Mouse (Mus musculus): ENCODE results near the gene Mad2l1bp.

The Mad2l1bp gene

DNA sequence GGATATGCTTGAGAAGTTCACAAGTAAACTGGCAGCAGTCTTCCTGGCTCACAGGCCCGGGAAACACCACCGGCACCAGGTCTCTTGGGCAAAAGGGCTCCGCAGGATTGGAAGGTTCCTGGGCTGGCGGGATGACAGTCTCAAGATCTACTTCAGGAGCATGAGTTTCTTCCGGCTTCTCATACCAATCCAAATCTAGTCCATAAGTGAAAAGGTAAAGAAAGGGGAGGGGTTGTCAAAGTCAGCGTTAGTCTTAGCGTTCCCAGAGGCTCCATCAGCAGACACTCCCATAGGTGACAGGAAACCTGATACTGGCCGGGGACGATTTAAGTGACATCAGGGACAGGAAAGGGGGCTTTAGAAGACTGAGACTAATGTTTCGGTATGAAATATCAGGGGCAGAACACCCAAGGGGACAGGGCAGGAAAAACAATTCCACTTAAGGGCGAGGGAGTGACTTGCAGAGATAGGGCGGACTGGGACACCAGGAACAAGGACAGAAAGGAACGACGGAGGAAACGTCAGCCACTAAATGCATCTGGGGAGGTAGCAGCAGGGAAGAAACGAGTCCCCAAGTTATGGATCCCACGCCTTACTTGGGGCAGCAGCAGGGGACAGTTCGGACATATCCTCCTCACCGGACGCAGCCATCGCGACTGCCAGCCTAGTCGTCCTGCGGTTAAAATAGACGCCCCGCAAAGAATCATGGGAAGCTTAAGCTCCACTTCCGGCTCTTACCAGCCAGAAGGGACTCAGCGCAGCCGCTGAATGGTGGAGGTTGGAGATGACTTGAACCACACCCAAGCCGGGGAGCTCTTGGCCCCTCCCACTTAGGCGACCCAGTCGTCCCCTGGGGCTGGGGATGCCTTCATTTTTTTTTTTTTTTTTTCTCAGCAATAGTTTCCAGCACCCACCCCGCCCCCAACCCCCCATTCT lies at the start of gene Mad2l1bp:
TSS of gene Mad2l1bp (minus strand) at position 707 of the 936 bp plus-strand sequence.
- DNase-seq, result peak; percentile 89

DNA sequence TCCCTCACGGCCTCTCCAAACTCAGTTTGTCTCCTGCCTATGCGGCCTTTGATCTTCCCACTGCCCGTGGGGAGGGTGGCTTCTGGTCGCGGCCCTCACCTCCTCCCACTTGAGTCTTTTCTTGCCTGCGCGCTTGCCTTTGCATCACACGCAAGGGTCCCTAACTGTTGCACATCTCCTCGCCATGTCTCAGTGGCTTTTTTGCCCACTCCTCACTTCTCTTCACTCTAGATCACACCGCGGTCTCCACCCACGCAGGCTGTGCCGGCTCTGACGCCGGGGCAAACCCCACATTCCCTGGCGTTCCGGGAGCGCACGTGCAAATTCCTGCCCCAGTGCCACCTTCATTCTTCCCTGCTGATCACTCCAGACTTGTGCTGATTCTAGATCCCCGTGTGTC lies 49.7 kb upstream of the Mad2l1bp start:
- DNase-seq, result no peak

DNA sequence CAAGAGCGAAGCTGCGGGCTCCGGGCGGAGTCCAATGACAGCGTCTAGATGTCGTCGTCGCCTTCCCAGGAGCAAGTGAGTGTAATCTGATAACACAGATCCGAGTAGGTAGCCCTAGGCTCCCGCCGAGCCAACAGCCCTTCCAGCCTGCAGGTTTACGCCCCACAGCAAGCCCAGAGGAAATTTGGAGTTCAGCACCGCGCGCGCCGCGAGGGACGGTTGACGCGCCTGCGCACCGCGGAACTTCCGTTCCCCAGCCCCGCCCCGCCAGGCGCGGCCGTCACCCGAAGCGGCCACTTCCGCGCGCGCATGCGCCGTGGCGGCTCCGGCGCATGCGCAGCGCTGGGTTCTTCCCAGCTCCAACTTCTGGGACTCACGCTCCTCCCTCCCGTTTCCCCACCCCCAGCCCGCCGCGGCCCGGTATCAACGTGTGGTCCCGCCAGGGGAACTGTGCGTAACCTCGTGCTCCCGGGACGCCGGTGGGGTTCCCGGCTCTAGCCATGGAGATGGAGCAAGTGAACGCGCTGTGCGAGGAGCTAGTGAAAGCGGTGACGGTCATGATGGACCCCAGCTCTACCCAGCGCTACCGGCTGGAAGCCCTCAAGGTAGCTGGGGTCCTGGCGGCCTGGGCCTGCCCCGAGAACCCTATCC lies 49.2 kb upstream of the Mad2l1bp start, which contains the start of the genes Polh and Xpo5:
TSS of gene Polh (minus strand) at position 225 of the 651 bp plus-strand sequence.
TSS of gene Xpo5 (plus strand) at position 362 of the 651 bp plus-strand sequence.
- peak; percentile 97 for DNase-seq

DNA sequence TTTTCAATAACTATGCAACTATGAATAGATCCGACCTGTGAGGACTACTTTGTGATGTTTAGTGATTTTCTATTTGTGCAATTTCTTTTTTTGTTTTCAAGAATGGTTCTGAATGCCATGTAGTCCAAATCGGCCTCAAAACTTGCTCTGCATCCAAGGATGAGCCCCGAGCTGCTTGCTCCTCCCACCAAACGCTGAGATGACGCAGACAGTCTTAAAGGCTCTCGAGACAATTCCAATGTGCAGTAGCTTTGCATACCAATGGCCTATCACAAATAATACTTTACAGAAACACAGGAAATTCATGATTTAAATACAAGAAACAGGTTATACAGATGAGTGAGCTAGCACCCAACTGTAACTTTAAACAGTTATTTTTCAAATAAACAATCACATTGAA lies 47.8 kb upstream of the Mad2l1bp start:
- DNase-seq, result no peak

GRCm38 (mm10) chr17:46188829-46189228 lies 35.5 kb upstream of the Mad2l1bp start:
- no peak for DNase-seq

- peak; percentile 47 for DNase-seq
Observed at GRCm38 (mm10) chr17:46182273-46182672, 28.9 kb upstream of the Mad2l1bp start.

GRCm38 (mm10) chr17:46170538-46170937 lies 17.2 kb upstream of the Mad2l1bp start:
- DNase-seq, result peak; percentile 58

DNA sequence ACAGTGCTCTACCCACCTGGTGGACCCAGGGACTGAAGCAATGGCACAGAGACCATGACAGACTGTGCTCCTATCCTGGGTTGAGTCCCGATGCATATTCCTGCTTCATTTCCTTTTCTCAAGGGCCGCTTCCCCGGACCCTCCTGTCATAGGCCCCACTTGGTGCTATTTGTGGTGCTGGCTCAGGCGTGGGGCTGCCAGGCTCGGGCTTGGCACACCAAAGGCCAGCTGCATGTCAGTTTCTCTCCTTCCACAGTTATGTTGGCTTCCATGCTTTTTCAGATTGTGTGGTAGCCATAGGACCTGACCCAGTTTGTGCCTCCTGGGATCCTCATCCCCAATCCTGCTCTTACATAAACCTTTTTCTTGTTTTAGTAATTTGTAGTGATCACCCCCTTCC lies 15.4 kb upstream of the Mad2l1bp start:
- DNase-seq, result no peak

GRCm38 (mm10) chr17:46168318-46168717 lies 15.0 kb upstream of the Mad2l1bp start:
- DNase-seq, result no peak

GRCm38 (mm10) chr17:46167014-46167413 lies 13.7 kb upstream of the Mad2l1bp start:
- peak; percentile 49 for DNase-seq

DNA sequence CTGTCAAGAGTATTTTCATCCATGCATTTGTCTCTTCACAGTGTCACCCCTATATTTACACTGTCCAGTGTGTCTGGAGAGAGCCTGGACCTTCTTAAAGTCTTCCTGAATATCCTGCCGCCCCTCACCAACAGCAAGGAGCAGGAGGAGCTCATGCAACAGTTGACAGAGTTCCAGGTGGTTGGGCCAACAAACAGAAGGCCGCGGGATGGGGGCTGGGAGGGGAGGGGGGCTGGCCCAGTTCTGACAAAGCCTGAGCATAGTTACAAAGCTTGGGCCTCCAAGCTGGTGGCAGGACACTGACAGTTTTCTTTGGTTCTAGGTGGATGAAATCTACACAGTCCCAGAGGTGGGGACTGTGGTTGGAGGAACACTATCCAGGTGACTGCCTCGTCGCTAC lies 12.9 kb upstream of the Mad2l1bp start:
- no peak for DNase-seq

DNA sequence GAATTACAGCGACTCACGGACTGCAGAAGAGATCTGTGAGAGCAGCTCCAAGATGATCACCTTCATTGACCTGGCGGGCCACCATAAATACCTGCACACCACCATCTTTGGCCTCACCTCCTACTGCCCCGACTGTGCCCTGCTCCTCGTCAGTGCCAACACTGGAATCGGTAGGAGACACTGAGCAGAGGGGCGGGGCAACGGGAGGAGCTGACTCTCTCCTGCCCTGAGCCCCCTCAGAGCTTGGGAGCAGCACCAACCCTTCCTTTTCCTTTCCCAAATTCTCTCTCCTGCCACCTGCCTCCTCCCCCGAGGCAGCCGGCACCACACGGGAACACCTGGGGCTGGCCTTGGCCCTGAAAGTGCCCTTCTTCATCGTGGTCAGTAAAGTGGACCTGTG lies 12.1 kb upstream of the Mad2l1bp start:
- DNase-seq, result no peak

GRCm38 (mm10) chr17:46164791-46165190 lies 11.4 kb upstream of the Mad2l1bp start:
- DNase-seq, result no peak

GRCm38 (mm10) chr17:46164301-46164700 lies 10.9 kb upstream of the Mad2l1bp start:
- DNase-seq, result no peak

DNA sequence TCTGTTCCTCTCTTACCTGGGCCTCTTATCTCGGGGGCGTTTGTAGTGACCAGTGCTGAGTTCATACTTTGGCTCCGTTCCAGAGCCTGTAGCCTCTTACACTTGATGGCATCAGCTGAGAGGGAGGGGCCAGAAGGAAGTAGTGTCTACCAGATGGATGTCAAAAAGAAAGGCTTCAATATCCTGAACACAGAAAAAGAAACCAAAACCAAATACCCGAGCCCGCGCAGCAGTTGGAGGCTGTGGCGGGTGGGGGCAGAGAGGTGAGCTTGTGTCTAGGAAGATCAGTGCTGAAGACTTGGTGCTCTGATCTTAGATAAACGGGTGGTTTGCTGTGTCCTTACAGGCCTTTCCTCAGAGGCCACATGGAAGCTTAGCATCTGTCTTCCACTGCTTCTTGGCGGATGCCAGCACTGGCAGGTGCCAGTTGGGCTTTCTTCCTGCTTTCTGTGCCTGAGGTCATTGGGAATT lies 9.6 kb upstream of the Mad2l1bp start:
- peak; percentile 77 for DNase-seq

DNA sequence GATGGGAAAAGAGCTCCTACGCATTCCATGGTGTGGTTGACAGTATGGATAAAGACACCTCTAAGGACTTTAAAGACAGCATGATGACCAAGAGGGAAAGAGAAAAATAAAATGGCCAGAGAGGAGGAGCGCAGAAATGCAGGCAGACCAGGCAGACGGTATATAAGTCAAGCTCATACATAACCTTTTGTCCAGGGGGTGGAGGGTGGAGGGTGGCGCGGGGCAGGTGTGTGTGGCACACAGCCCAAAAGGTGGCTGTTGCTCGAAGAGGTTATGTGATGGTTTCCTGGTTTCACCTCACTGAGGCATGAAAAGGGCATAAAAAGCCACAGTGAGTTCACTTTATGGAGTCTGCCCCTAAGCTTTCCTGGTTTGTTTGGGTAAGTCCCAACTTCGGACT lies 9.2 kb upstream of the Mad2l1bp start:
- peak; percentile 50 for DNase-seq

DNA sequence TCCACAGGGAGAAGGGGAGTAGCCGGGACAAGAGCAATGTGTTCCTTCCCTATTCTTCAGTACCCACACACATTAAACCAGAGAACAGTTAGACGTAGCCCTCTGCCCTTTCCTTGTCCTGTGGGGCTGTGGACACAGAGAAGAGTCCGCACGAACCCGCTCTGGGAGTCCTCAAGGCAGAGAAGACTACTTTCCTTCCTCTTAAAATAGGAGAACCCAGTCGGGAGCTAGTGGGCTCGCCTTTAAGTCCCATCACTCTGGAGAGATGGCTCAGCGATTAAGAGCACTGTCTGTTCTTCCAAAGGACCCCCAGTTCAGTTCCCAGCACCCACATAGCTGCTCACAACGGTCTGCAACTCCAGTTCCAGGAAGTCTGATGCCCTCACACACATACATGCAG lies 8.4 kb upstream of the Mad2l1bp start:
- DNase-seq, result no peak

DNA sequence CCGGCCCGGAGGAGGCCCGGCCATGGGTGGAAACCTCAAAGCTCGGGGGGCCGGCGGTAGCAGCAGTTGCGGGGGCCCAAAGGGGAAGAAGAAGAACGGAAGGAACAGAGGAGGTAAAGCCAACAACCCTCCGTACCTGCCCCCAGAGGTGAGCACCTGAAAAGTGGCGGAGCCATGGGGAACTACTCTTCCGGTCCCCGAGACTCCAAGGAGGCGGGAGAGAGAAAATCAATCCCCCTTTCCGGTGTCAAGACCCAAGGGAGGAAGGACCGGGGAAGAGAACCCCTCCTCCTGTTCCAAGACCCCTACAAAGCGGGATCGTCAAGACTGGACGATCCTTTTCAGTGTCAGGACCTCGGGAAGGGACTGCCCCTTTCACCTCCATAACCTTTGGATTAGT lies 7.8 kb upstream of the Mad2l1bp start:
- DNase-seq, result no peak

- peak; percentile 95 for DNase-seq
Observed at GRCm38 (mm10) chr17:46160686-46161085, 7.3 kb upstream of the Mad2l1bp start, which contains the start of gene Gtpbp2. Gene Gtpbp2, plus strand, starts transcription at chr17:46161032.

- peak; percentile 94 for DNase-seq
Observed at GRCm38 (mm10) chr17:46160090-46160662, 6.8 kb upstream of the Mad2l1bp start.

DNA sequence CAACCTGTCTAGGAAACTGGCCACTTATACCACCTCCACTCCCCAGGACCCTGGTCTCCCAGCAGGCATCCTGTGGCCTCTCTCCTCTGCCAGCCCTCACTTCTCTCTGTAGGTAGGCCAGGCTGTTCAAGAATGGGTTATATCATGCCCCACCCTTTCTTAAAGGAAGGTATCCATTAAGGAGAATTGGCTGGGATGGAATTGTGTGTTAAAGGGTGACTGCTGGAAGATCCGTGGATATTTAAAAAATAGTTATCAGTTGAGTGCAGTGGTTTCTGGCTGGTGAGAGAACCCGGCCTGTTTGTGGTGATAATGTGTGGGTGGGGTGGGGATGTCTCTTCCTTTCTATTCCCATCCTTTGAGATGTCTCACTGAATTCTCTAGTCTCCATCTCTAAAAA lies 5.9 kb upstream of the Mad2l1bp start:
- DNase-seq, result no peak

DNA sequence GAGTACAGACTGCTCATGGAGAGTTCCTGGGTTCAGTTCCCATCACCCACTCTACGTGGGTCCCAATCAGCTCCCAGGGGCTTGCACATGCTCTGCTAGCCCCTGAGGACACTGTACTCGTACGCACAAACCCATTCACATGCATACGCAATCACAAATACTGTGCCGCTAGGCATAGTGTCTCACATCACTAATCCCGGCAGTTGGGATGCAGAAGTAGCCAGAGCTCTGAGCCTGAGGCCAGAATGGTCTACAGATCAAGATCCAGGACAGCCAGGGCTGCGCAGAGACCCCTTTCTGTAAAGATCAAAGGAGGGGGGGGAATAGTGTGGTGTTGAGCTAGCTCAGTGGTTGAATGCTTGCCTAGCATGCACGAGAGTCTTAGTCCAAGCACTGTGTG lies 3.8 kb upstream of the Mad2l1bp start:
- no peak for DNase-seq

DNA sequence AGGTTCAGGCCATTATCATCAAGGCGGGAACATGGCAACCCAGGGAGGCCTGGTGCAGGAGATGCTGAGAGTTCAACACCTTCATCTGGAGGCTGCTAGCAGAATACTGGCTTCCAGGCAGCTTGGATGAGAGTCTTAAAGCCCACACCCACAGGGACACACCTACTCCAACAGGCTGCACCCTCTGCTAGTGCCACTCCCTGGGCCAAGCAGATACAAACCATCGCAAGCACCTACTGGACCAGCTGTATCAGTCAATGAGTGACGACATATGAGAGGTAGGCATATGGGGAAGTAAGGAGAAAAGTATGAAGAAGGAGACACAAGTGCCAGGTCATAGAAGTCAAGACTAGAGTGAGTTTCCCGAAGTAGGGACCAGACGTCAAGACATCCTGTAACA lies 3.3 kb upstream of the Mad2l1bp start:
- DNase-seq, result no peak
